Mouse (Mus musculus): Measurements from ENCODE around the gene Aen.

GRCm38 (mm10) chr7:78854051-78854450, 41.6 kb upstream of the Aen start:
- TF ChIP-seq POLR2A (IDR thresholded peaks at IDR 0.05; ENCODE audit: low read depth, low read length) (no peak), CTCF (IDR thresholded peaks at IDR 0.05; ENCODE audit: borderline replicate concordance, insufficient read depth, low read length) (no peak)
